Mouse (Mus musculus) midbrain, embryonic 16.5 days (tissue): ENCODE measurements at regions not wholly inside any gene's neighbourhood (a gene's known extent, or its start where the extent isn't known, plus 50 kb on each side); places are given as distances from the start of the nearest gene placed in this dataset.

ENCODE experiments used
- ATAC-seq: fragments of 200-750 bp; cut with Nextera tagmentation; 2 replicates; pipeline ENCODE4 v1.8.0; 2017; ENCODE audit warnings: moderate TSS enrichment
- H3K27ac ChIP-seq: fragments of 300-500 bp; sonication (generic); 2 replicates; pipeline ENCODE4 v1.5.1; 2014; ENCODE audit warnings: mild to moderate bottlenecking, low read length, mixed read lengths
- H3K27me3 ChIP-seq: fragments of 300-500 bp; sonication (generic); 2 replicates; pipeline ENCODE4 v1.6.1; 2014; ENCODE audit warnings: low read depth, low read length, mixed read lengths; ENCODE audit not compliant: control insufficient read depth, insufficient read depth
- H3K36me3 ChIP-seq: fragments of 300-500 bp; sonication (generic); 2 replicates; pipeline ENCODE4 v1.6.1; 2014; ENCODE audit warnings: mild to moderate bottlenecking, low read length, moderate library complexity, mixed read lengths; ENCODE audit not compliant: control insufficient read depth, insufficient read depth
- H3K4me1 ChIP-seq: fragments of 300-500 bp; sonication (generic); 2 replicates; pipeline ENCODE4 v1.6.1; 2014; ENCODE audit warnings: mild to moderate bottlenecking, low read length, mixed read lengths; ENCODE audit not compliant: control insufficient read depth, insufficient read depth
- H3K4me2 ChIP-seq: fragments of 300-500 bp; sonication (generic); 2 replicates; pipeline ENCODE4 v1.6.1; 2014; ENCODE audit warnings: mild to moderate bottlenecking, low read length, mixed read lengths
- H3K4me3 ChIP-seq: fragments of 300-500 bp; sonication (generic); 2 replicates; pipeline ENCODE4 v1.5.1; 2014; ENCODE audit warnings: low read depth, mild to moderate bottlenecking, low read length, moderate library complexity, mixed read lengths
- H3K9ac ChIP-seq: fragments of 300-500 bp; sonication (generic); 2 replicates; pipeline ENCODE4 v1.6.1; 2014; ENCODE audit warnings: low read depth, low read length, mixed read lengths
- H3K9me3 ChIP-seq: fragments of 300-500 bp; sonication (generic); replicated peaks from 2 replicates; pipeline ENCODE4 v1.6.1; 2014; ENCODE audit warnings: mild to moderate bottlenecking, low read length, mixed read lengths; ENCODE audit not compliant: control insufficient read depth, poor library complexity, severe bottlenecking
- WGBS: fragments of 180-500 bp; shearing (Covaris S2); extraction: QIAGEN DNeasy Blood & Tissue Kit; methylation state at CpG from one replicate; pipeline ENCODE4 v1.1.7; 2014; 5-methylcytosine and 5-hydroxymethylcytosine counted together

DNA sequence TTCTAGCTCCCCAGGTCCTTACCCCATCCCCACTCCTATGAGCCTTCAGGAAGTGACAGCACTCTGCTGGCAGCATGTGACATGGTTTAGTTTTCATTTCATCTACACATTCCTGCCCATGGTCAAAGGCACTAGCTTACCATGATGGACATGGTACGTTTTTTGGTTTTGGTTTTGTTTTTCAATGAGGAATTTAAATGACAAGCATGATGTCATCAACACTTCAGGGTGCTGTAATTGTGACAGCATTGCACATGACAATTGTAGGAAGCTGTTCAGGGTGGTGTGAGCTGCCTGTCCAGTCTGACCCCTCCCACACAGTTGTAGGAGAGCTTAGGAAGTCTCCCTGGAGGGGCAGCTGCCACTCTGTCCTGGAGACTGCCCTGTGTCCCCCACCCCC lies 61.3 kb upstream of the Bod1 start:
- 68% methylated on average over 1 of the region's 1 CpGs for WGBS
- no peaks in the 10 kb centered on the region for H3K9me3 ChIP-seq
- no peak overlapping the region for H3K4me3 ChIP-seq
- no peak overlapping the region for H3K27ac ChIP-seq
- no peak for ATAC-seq
- no peak overlapping the region for H3K4me2 ChIP-seq
- H3K9ac ChIP-seq: no peak overlapping the region
- H3K4me1 ChIP-seq: peaks cover 21% of the 10 kb centered on the region; the same call in 1 of the 2 replicates
- no peaks in the 10 kb centered on the region for H3K27me3 ChIP-seq
- H3K36me3 ChIP-seq: no peaks in the 10 kb centered on the region

GRCm38 (mm10) chr11:31734091-31734490 lies 62.4 kb upstream of the Bod1 start:
- Histone ChIP-seq H3K4me2 (no peak overlapping the region), H3K36me3 (no peaks in the 10 kb centered on the region), H3K27me3 (no peaks in the 10 kb centered on the region), H3K9me3 (no peaks in the 10 kb centered on the region), H3K4me3 (no peak overlapping the region), H3K9ac (peak overlapping the region; percentile 36), H3K4me1 (peaks cover 21% of the 10 kb centered on the region; the same call in 1 of the 2 replicates), H3K27ac (peak overlapping the region; percentile 48; the same call in 1 of the 2 replicates)
- WGBS: 8% methylated on average over 4 of the region's 4 CpGs
- peak; percentile 77 for ATAC-seq

- no peak overlapping the region for H3K9ac ChIP-seq
- no peaks in the 10 kb centered on the region for H3K9me3 ChIP-seq
- H3K4me3 ChIP-seq: no peak overlapping the region
- ATAC-seq: no peak
- no peak overlapping the region for H3K27ac ChIP-seq
- no peaks in the 10 kb centered on the region for H3K27me3 ChIP-seq
- peaks cover 17% of the 10 kb centered on the region; the same call in 1 of the 2 replicates for H3K4me1 ChIP-seq
- no peak overlapping the region for H3K4me2 ChIP-seq
- no peaks in the 10 kb centered on the region for H3K36me3 ChIP-seq
- WGBS: 97% methylated on average over 6 of the region's 6 CpGs
Observed at GRCm38 (mm10) chr11:31735257-31735656, 63.6 kb upstream of the Bod1 start.

DNA sequence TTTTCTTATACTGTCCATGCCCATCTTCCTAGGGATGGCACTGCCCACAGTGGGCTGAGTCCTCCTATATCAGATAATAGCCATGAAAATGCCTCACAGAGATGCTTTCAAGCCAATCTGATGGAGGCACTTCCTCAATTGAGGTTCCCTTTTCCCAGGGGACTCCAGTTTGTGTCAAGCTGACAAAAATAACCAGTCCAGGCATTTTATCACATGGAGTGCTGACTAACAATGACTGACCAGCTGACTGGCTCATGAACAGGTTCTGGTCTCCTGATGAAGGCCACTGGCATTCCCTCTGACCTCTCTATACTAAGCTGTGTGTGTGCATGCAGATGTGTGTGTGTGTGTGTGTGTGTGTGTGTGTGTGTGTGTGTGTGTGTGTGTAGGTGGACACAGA lies 64.4 kb upstream of the Bod1 start:
- no peak for ATAC-seq
- H3K4me1 ChIP-seq: peaks cover 10% of the 10 kb centered on the region; the same call in 1 of the 2 replicates
- no peaks in the 10 kb centered on the region for H3K36me3 ChIP-seq
- H3K27ac ChIP-seq: no peak overlapping the region
- no peak overlapping the region for H3K4me3 ChIP-seq
- H3K4me2 ChIP-seq: no peak overlapping the region
- H3K27me3 ChIP-seq: no peaks in the 10 kb centered on the region
- H3K9me3 ChIP-seq: no peaks in the 10 kb centered on the region
- no peak overlapping the region for H3K9ac ChIP-seq

- Histone ChIP-seq H3K4me2 (no peak overlapping the region), H3K27me3 (no peaks in the 10 kb centered on the region), H3K9me3 (no peaks in the 10 kb centered on the region), H3K27ac (no peak overlapping the region), H3K4me3 (no peak overlapping the region), H3K4me1 (peaks cover 10% of the 10 kb centered on the region; the same call in 1 of the 2 replicates), H3K9ac (no peak overlapping the region), H3K36me3 (no peaks in the 10 kb centered on the region)
- 85% methylated on average over 4 of the region's 4 CpGs for WGBS
- ATAC-seq: no peak
Observed at GRCm38 (mm10) chr11:31736556-31737089, 64.9 kb upstream of the Bod1 start.

- H3K9me3 ChIP-seq: no peaks in the 10 kb centered on the region
- H3K4me3 ChIP-seq: no peak overlapping the region
- no peak overlapping the region for H3K27ac ChIP-seq
- no peak overlapping the region for H3K4me2 ChIP-seq
- peaks cover 10% of the 10 kb centered on the region; the same call in 1 of the 2 replicates for H3K4me1 ChIP-seq
- no peak overlapping the region for H3K9ac ChIP-seq
- H3K27me3 ChIP-seq: no peaks in the 10 kb centered on the region
- WGBS: 94% methylated on average over 5 of the region's 5 CpGs
- no peaks in the 10 kb centered on the region for H3K36me3 ChIP-seq
- no peak for ATAC-seq
Observed at GRCm38 (mm10) chr11:31738148-31739021, 66.7 kb upstream of the Bod1 start.

DNA sequence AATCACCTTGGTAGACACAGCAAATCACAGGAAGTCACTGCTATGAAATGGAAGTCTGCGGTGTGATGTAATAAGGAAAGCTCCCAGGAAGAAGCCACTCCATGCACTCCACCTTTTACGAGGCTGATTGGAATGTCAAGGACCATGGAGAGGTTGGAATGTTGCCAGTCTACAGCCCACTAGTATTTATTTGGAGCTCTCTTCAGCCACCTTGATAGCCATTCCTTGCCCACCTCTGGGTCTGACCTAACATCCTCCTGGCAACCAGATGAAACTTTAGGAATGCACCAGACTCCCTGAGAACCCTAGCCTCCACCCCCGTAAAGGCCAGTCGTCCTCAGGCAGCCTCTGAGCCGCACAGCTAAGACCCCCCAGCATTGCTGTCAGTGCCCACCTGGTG lies 68.7 kb upstream of the Bod1 start:
- H3K9me3 ChIP-seq: no peaks in the 10 kb centered on the region
- H3K36me3 ChIP-seq: no peaks in the 10 kb centered on the region
- peaks cover 11% of the 10 kb centered on the region for H3K4me1 ChIP-seq
- H3K9ac ChIP-seq: no peak overlapping the region
- ATAC-seq: no peak
- no peak overlapping the region for H3K4me3 ChIP-seq
- 84% methylated on average over 5 of the region's 5 CpGs for WGBS
- H3K4me2 ChIP-seq: no peak overlapping the region
- no peaks in the 10 kb centered on the region for H3K27me3 ChIP-seq
- H3K27ac ChIP-seq: no peak overlapping the region

DNA sequence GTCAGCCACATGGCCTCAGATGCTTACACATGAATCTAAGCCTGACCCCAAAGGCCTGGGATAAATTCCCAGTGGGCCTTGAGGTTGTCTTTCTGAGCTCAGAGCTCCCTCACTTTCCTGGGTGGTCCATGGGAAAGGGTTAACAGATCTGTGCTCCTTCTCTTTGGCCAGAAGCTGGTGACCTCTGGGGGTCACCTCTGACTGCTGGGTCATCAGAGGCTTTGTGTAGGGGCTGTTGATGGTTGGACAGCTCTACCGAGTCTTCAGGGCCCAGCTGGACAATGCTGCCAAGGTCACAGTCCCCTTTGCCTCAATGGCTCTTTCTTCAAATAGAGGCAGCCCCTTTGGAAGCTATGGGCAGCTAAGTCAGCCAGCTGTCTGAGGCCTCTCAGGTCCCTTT lies 70.5 kb upstream of the Bod1 start:
- peaks cover 15% of the 10 kb centered on the region for H3K4me1 ChIP-seq
- no peaks in the 10 kb centered on the region for H3K36me3 ChIP-seq
- WGBS: 16% methylated on average over 1 of the region's 1 CpGs
- H3K4me3 ChIP-seq: no peak overlapping the region
- no peak overlapping the region for H3K4me2 ChIP-seq
- H3K27ac ChIP-seq: no peak overlapping the region
- ATAC-seq: no peak
- no peaks in the 10 kb centered on the region for H3K27me3 ChIP-seq
- H3K9ac ChIP-seq: no peak overlapping the region
- H3K9me3 ChIP-seq: no peaks in the 10 kb centered on the region

GRCm38 (mm10) chr11:31744076-31744785 lies 72.5 kb upstream of the Bod1 start:
- 67% methylated on average over 12 of the region's 12 CpGs for WGBS
- no peaks in the 10 kb centered on the region for H3K9me3 ChIP-seq
- no peak overlapping the region for H3K9ac ChIP-seq
- peaks cover 23% of the 10 kb centered on the region for H3K4me1 ChIP-seq
- H3K36me3 ChIP-seq: no peaks in the 10 kb centered on the region
- H3K27ac ChIP-seq: no peak overlapping the region
- H3K4me3 ChIP-seq: no peak overlapping the region
- 0 out of 2 replicates have a peak, but pooled peaks have one; percentile 23 for ATAC-seq
- no peaks in the 10 kb centered on the region for H3K27me3 ChIP-seq
- H3K4me2 ChIP-seq: no peak overlapping the region
